Mouse (Mus musculus) midbrain, embryonic 15.5 days (tissue): ENCODE results near the gene Serpina6. TPM values are rescaled to one million over a fixed set of nuclear protein-coding genes. Genes with fewer than 3 reads are reported as not detected.

Experiments
- polyA plus RNA-seq: library from polyadenylated mRNA; unstranded; fragments of >200 nt; fragmentation: Nextera tagmentation; extraction: Ambion mirVana; gene quantifications from 2 replicates; pipeline ENCODE4 v1.2.1, GENCODE M21; 2015

Serpina6 gene
- polyA plus RNA-seq, 1 experiment from 2014 or later = not detected

Other genes starting within 250 kb of the Serpina6 start
- 1.8 and 2.0 TPM in 2 replicates for gene 9330161L09Rik, start 249.4 kb downstream of the Serpina6 start, polyA plus RNA-seq
- 138 and 139 TPM in 2 replicates for gene Ddx24, start 231.4 kb downstream of the Serpina6 start, polyA plus RNA-seq
- 15.1 and 15.4 TPM in 2 replicates for gene Ifi27, start 223.0 kb downstream of the Serpina6 start, polyA plus RNA-seq
- 6.2 and 10.0 TPM in 2 replicates for gene Ifi27l2a, start 213.5 kb downstream of the Serpina6 start, polyA plus RNA-seq
- not detected in 2 replicates for gene Ifi27l2b, start 200.0 kb downstream of the Serpina6 start, polyA plus RNA-seq
- 2.7 and 2.9 TPM in 2 replicates for gene Ppp4r4, start 124.9 kb downstream of the Serpina6 start, polyA plus RNA-seq
- gene Serpina10, start 25.8 kb downstream of the Serpina6 start, polyA plus RNA-seq = 0.04 and 0.09 TPM in 2 replicates
- gene Serpina16, start 18.9 kb upstream of the Serpina6 start, polyA plus RNA-seq = not detected in 2 replicates
- not detected in 2 replicates for gene Serpina1f, start 38.3 kb upstream of the Serpina6 start, polyA plus RNA-seq
- 0.22 TPM in 1 of 2 replicates, not detected in the other for gene Serpina1d, start 116.4 kb upstream of the Serpina6 start, polyA plus RNA-seq
- gene Serpina1b, start 173.2 kb upstream of the Serpina6 start, polyA plus RNA-seq = 4.0 TPM in 1 of 2 replicates, not detected in the other
- 2.2 TPM in 1 of 2 replicates, not detected in the other for gene Serpina1a, start 206.3 kb upstream of the Serpina6 start, polyA plus RNA-seq
- 1.2 TPM in 1 of 2 replicates, not detected in the other for gene Serpina1c, start 247.7 kb upstream of the Serpina6 start, polyA plus RNA-seq